Mouse (Mus musculus): ENCODE results near the gene Nos1ap.

Nos1ap gene

GRCm38 (mm10) chr1:170589219-170590040, at the start of gene Nos1ap:
Gene Nos1ap, minus strand, starts transcription at chr1:170589861.
- DNase-seq (ENCODE audit: low spot score) = peak; percentile 84

- DNase-seq (ENCODE audit: low spot score) = no peak
These were observed 49.3 kb upstream of the Nos1ap start for GRCm38 (mm10) chr1:170638941-170639340.

- DNase-seq (ENCODE audit: low spot score) = no peak
These were observed 43.2 kb upstream of the Nos1ap start for GRCm38 (mm10) chr1:170632856-170633255.

GRCm38 (mm10) chr1:170632385-170632784, 42.7 kb upstream of the Nos1ap start:
- peak; percentile 81 for DNase-seq (ENCODE audit: low spot score)

GRCm38 (mm10) chr1:170631571-170631970, 41.9 kb upstream of the Nos1ap start:
- no peak for DNase-seq (ENCODE audit: low spot score)

GRCm38 (mm10) chr1:170630489-170630888, 40.8 kb upstream of the Nos1ap start:
- no peak for DNase-seq (ENCODE audit: low spot score)

- DNase-seq (ENCODE audit: low spot score) = no peak
These were observed 33.8 kb upstream of the Nos1ap start for GRCm38 (mm10) chr1:170623432-170623831.

- no peak for DNase-seq (ENCODE audit: low spot score)
These were observed 33.3 kb upstream of the Nos1ap start for GRCm38 (mm10) chr1:170622934-170623333.

GRCm38 (mm10) chr1:170619686-170620374, 30.2 kb upstream of the Nos1ap start:
- no peak for DNase-seq (ENCODE audit: low spot score)

- DNase-seq (ENCODE audit: low spot score) = peak; percentile 72
These were observed 23.6 kb upstream of the Nos1ap start for GRCm38 (mm10) chr1:170612968-170613872.

GRCm38 (mm10) chr1:170611631-170612030, 22.0 kb upstream of the Nos1ap start:
- DNase-seq (ENCODE audit: low spot score) = no peak

GRCm38 (mm10) chr1:170610695-170611094, 21.0 kb upstream of the Nos1ap start:
- DNase-seq (ENCODE audit: low spot score) = no peak

GRCm38 (mm10) chr1:170610289-170610688, 20.6 kb upstream of the Nos1ap start:
- no peak for DNase-seq (ENCODE audit: low spot score)

GRCm38 (mm10) chr1:170609872-170610271, 20.2 kb upstream of the Nos1ap start:
- no peak for DNase-seq (ENCODE audit: low spot score)

- DNase-seq (ENCODE audit: low spot score) = no peak
These were observed 18.9 kb upstream of the Nos1ap start for GRCm38 (mm10) chr1:170608461-170609071.

- no peak for DNase-seq (ENCODE audit: low spot score)
These were observed 17.7 kb upstream of the Nos1ap start for GRCm38 (mm10) chr1:170607231-170607917.

- DNase-seq (ENCODE audit: low spot score) = peak; percentile 16
These were observed 15.8 kb upstream of the Nos1ap start for GRCm38 (mm10) chr1:170605228-170606001.

GRCm38 (mm10) chr1:170594575-170594974, 4.9 kb upstream of the Nos1ap start:
- no peak for DNase-seq (ENCODE audit: low spot score)

GRCm38 (mm10) chr1:170590531-170590930, 870 bp upstream of the Nos1ap start:
- no peak for DNase-seq (ENCODE audit: low spot score)

- no peak for DNase-seq (ENCODE audit: low spot score)
These were observed 340 bp upstream of the Nos1ap start for GRCm38 (mm10) chr1:170590041-170590360.

- DNase-seq (ENCODE audit: low spot score) = peak; percentile 36
These were observed 812 bp downstream of the Nos1ap start for GRCm38 (mm10) chr1:170588879-170589218.
